Mouse (Mus musculus): ENCODE results near the gene Mtor. TPM values are rescaled to one million over a fixed set of nuclear protein-coding genes. Genes with fewer than 3 reads are reported as not detected.
A peak's percentile ranks its signal among the peaks of the same experiment; 100 is the strongest.

Mtor gene
- polyA plus RNA-seq, 1 experiment from 2014 or later, result 19.8 TPM

DNA sequence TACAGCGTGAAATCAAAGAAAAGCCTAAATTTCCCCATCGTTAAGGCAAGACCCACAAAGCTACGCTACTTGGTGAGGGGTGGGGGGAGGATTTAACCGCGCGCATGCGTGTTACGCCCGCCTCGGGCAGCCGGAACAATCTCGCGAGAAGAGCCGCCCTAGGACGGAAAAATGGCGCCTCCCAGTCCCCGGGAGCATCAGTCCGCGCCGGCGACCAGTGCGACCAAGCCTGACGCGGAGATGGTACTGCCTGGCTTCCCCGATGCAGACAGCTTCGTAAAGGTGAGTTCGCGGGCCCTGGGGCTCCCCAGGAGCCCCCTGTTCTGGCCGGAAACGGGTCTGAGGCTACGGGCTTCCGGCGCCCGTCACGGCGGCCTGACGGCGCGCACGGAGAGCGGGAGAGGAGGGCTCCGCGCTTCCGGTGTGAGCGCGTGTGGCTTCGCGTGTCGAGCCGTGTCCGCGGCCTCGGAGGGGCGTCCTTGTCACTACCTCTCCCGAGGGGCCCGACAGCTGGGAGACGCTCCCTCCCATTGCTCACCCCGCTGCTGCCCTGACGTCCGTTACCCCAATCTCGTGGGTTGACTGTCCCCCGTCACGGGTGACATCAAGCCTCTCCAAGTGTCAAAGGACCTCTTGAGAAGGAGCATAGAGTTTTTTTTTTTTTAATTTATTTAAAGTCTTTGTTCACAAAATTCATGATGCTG lies 110.0 kb downstream of the Mtor start, which contains the start of gene Exosc10:
Gene Exosc10, plus strand, starts transcription at position 133 of the 704 bp plus-strand sequence.
- peaks cover 62% of the 10 kb centered on the region for H3K36me3 ChIP-seq
- H3K27me3 ChIP-seq, result no peaks in the 10 kb centered on the region
- no peaks in the 10 kb centered on the region for H3K9me3 ChIP-seq
- peak; percentile 86 for ATAC-seq (ENCODE audit: insufficient number of reproducible peaks, insufficient read depth, low FRiP score, low TSS enrichment)
- WGBS, result under 1% methylated on average over 63 of the region's 63 CpGs
- peak within 1 kb of the TSS; percentile 94 for H3K27ac ChIP-seq
- peak within 1 kb of the TSS; percentile 64 for H3K4me2 ChIP-seq (replicated peaks)
- H3K9ac ChIP-seq, result peak within 1 kb of the TSS; percentile 87
- H3K4me3 ChIP-seq, result peak within 1 kb of the TSS; percentile 80
- H3K4me1 ChIP-seq, result 0 out of 2 replicates have a peak, but pooled peaks cover 3% of the 10 kb centered on the region

DNA sequence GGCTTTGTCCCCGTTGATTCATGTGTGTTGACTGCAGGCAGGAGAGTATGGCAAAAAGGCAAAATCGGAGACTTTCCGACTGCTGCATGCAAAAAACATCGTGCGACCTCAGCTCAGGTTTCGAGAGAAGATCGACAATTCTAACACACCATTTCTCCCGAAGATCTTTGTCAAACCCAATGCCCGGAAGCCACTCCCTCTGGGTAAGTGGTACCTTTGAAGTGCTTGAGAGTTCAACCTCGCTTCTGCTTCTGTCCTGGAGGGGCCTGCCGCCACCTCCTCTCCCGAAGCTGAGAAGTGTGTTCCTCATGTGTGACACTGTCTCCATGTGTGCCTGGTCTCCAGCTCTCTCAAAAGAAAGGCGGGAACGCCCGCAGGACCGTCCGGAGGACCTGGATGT lies 114.3 kb downstream of the Mtor start:
- Histone ChIP-seq H3K27ac (no peak overlapping the region), H3K4me3 (no peak overlapping the region), H3K4me2 (replicated peaks) (no peak overlapping the region), H3K27me3 (no peaks in the 10 kb centered on the region), H3K9me3 (no peaks in the 10 kb centered on the region), H3K9ac (no peak overlapping the region), H3K36me3 (peaks cover 76% of the 10 kb centered on the region), H3K4me1 (0 out of 2 replicates have a peak, but pooled peaks cover 2% of the 10 kb centered on the region)
- no peak for ATAC-seq (ENCODE audit: insufficient number of reproducible peaks, insufficient read depth, low FRiP score, low TSS enrichment)
- WGBS, result 94% methylated on average over 17 of the region's 17 CpGs

DNA sequence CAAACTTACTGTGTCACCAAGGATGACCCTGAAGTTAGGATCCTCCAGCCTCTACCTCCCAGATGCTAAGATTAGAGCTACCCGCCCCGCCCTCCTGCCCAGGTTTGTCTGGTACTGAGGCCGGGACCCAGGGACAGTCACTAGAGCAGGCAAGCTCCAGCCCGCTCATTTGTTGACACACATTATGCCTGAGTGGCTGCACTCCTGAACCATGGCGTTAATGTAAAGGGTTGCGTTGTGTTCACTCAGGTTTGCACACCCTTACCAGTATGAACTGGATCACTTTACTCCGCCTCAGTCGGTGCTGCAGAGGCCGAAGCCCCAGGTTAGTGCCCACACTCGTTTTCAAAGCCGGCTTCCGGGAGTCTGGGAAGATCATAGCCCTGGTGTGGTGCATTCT lies 115.2 kb downstream of the Mtor start:
- no peak overlapping the region for H3K9ac ChIP-seq
- peaks cover 85% of the 10 kb centered on the region for H3K36me3 ChIP-seq
- no peaks in the 10 kb centered on the region for H3K4me1 ChIP-seq
- 94% methylated on average over 12 of the region's 12 CpGs for WGBS
- H3K9me3 ChIP-seq, result no peaks in the 10 kb centered on the region
- no peak overlapping the region for H3K4me2 ChIP-seq (replicated peaks)
- ATAC-seq (ENCODE audit: insufficient number of reproducible peaks, insufficient read depth, low FRiP score, low TSS enrichment), result no peak; the same call in 1 of the 2 replicates
- no peaks in the 10 kb centered on the region for H3K27me3 ChIP-seq
- no peak overlapping the region for H3K4me3 ChIP-seq
- no peak overlapping the region for H3K27ac ChIP-seq

DNA sequence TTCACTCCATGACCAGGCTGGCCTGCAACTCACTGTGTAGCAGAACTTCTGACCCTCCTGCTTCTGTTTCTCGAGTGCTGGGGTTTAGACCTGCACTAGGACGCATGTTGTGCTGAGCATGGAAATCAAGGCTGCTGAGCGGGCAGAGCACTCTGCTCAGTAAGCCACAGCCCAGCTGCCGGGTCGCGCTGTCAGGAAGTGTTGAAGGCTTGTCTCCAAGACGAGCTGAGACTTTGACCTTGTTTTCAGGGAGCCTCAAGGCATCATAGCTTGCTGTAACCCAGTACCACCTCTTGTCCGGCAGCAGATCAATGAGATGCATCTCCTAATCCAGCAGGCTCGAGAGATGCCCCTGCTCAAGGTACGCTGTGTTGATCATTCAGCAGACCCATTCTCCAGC lies 121.7 kb downstream of the Mtor start:
- no peak overlapping the region for H3K4me2 ChIP-seq (replicated peaks)
- H3K4me3 ChIP-seq, result no peak overlapping the region
- no peak overlapping the region for H3K9ac ChIP-seq
- H3K9me3 ChIP-seq, result no peaks in the 10 kb centered on the region
- H3K4me1 ChIP-seq, result no peaks in the 10 kb centered on the region
- no peak overlapping the region for H3K27ac ChIP-seq
- H3K27me3 ChIP-seq, result no peaks in the 10 kb centered on the region
- H3K36me3 ChIP-seq, result peaks cover 98% of the 10 kb centered on the region
- 90% methylated on average over 10 of the region's 10 CpGs for WGBS
- ATAC-seq (ENCODE audit: insufficient number of reproducible peaks, insufficient read depth, low FRiP score, low TSS enrichment), result no peak

DNA sequence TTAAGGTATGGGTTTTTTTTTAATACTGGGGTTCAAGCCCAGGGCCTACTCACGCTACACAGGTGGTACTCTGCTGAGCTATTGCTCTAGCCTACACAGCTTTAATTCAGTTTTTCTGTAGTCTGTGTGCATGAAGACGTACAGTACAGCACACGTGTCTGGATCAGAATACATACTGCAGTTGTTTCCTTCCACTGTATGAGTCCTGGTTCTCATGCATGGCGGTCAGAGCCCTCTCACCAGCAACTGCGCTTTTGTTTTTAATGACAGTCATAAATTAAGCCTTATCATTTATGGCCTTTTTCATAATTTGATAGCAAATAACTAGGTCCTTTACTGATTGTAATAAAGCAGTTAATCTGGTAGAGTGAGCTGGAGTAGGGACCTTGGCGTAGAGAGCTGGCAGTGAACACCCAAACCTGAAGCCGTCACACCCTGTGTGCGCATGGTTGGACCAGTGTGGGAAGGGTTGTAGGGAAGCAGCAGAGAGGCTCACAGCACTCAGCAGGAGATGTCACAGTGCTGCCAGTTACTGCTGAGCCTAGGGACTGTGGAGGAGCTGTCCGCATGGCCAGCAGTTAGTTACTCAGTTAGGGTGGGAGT lies 122.4 kb downstream of the Mtor start:
- peaks cover 98% of the 10 kb centered on the region for H3K36me3 ChIP-seq
- WGBS, result 96% methylated on average over 9 of the region's 9 CpGs
- no peak overlapping the region for H3K9ac ChIP-seq
- H3K4me1 ChIP-seq, result no peaks in the 10 kb centered on the region
- no peak for ATAC-seq (ENCODE audit: insufficient number of reproducible peaks, insufficient read depth, low FRiP score, low TSS enrichment)
- H3K9me3 ChIP-seq, result no peaks in the 10 kb centered on the region
- no peak overlapping the region for H3K4me2 ChIP-seq (replicated peaks)
- H3K27me3 ChIP-seq, result no peaks in the 10 kb centered on the region
- H3K4me3 ChIP-seq, result no peak overlapping the region
- no peak overlapping the region for H3K27ac ChIP-seq

DNA sequence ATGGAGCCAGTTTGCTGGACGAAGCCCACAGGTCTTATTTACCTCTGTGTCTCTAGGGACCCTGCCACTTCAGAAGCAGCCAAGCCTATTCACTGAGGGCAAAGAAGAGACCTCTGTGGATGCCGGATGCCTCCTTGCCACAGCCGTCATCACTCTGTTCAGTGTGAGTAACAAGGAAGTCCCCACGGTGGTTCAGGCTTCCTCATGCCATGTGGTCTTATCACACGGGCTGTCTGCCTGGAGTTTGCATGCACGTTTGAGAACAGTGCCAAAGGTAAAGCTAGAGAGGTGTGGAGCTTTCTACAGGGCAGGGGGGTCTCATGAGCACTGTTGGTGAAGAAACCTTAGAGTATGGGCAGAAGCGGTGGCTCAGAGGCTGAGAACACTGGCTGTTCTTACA lies 124.8 kb downstream of the Mtor start:
- no peaks in the 10 kb centered on the region for H3K9me3 ChIP-seq

DNA sequence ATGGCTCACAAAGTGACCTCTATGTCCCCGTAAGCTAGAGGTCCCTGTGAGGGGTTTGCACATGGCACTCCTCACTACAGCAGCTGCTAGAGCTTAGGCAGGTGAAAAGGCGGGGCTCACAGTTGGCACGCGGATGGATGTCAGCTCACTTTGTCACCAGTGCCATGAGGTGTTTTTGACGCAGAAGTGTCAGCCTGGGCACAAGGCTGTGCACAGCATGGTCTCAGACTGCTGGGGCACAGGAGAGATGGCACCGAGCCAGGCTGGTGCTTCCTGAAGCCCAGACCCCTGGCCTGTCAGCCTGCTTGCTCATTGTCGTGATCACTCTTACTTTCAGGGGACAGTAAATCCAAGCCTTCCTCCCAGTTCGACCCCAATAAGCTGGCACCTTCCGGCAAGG lies 132.4 kb downstream of the Mtor start:
- H3K4me3 ChIP-seq, result no peak overlapping the region
- H3K9ac ChIP-seq, result no peak overlapping the region
- H3K4me2 ChIP-seq (replicated peaks), result no peak overlapping the region
- no peaks in the 10 kb centered on the region for H3K9me3 ChIP-seq
- H3K36me3 ChIP-seq, result peaks cover 70% of the 10 kb centered on the region
- WGBS, result 95% methylated on average over 9 of the region's 9 CpGs
- no peaks in the 10 kb centered on the region for H3K4me1 ChIP-seq
- no peak overlapping the region for H3K27ac ChIP-seq
- ATAC-seq (ENCODE audit: insufficient number of reproducible peaks, insufficient read depth, low FRiP score, low TSS enrichment), result 0 out of 2 replicates have a peak, but pooled peaks have one; percentile 4
- no peaks in the 10 kb centered on the region for H3K27me3 ChIP-seq

More for the DNA sequence above, 124.8 kb downstream of the Mtor start:
- 84% methylated on average over 7 of the region's 7 CpGs for WGBS
- no peak for ATAC-seq (ENCODE audit: insufficient number of reproducible peaks, insufficient read depth, low FRiP score, low TSS enrichment)
- H3K27ac ChIP-seq, result no peak overlapping the region
- H3K9ac ChIP-seq, result no peak overlapping the region
- no peaks in the 10 kb centered on the region for H3K4me1 ChIP-seq
- no peak overlapping the region for H3K4me2 ChIP-seq (replicated peaks)
- no peak overlapping the region for H3K4me3 ChIP-seq
- H3K27me3 ChIP-seq, result no peaks in the 10 kb centered on the region
- H3K36me3 ChIP-seq, result peaks cover 96% of the 10 kb centered on the region

DNA sequence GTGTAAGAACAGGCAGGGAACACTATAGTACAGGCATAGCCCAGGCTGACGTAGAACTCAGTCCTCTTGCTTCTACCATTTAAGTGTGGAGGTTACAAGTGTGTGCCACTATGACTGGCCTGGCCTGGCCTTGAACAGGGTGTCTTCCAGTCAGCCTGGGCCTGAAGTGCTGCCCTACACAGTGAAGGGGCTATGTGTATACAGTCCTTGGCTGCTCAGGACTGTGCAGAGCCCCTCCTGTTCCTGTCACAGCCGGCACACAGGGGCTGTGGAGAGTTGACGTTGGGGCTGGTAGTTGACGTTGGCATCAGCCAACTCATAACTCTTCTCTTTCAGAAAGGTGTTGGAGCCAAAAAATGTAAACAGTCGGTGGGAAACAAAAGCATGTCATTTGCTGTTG lies 133.0 kb downstream of the Mtor start:
- ATAC-seq (ENCODE audit: insufficient number of reproducible peaks, insufficient read depth, low FRiP score, low TSS enrichment), result no peak
- Histone ChIP-seq H3K36me3 (peaks cover 63% of the 10 kb centered on the region), H3K9ac (no peak overlapping the region), H3K9me3 (no peaks in the 10 kb centered on the region), H3K27me3 (no peaks in the 10 kb centered on the region), H3K4me3 (no peak overlapping the region), H3K4me2 (replicated peaks) (no peak overlapping the region), H3K27ac (no peak overlapping the region), H3K4me1 (no peaks in the 10 kb centered on the region)
- 93% methylated on average over 5 of the region's 5 CpGs for WGBS

DNA sequence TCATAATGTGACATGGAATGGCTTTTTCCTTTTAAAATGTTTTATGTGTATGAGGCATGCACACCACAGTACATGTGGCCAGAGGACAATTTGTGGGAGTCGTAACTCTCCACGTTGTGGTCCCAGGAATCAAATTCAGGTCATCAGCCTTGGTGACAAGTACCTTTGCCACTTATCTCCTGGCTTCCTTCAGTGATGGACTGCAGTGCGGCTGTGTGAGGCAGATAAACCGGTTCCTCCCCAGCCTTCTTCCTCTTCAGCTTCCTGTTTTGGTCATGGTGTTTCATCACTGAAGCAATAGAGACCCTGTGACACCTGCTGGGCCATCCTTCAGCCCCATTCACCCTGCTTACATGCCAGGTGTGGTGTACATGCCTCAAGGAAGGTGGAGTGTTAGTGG lies 134.8 kb downstream of the Mtor start:
- ATAC-seq (ENCODE audit: insufficient number of reproducible peaks, insufficient read depth, low FRiP score, low TSS enrichment), result no peak
- Histone ChIP-seq H3K27me3 (no peaks in the 10 kb centered on the region), H3K4me1 (no peaks in the 10 kb centered on the region), H3K4me2 (replicated peaks) (no peak overlapping the region), H3K9me3 (no peaks in the 10 kb centered on the region), H3K27ac (no peak overlapping the region), H3K4me3 (no peak overlapping the region), H3K36me3 (peaks cover 46% of the 10 kb centered on the region), H3K9ac (no peak overlapping the region)
- 82% methylated on average over 4 of the region's 4 CpGs for WGBS

DNA sequence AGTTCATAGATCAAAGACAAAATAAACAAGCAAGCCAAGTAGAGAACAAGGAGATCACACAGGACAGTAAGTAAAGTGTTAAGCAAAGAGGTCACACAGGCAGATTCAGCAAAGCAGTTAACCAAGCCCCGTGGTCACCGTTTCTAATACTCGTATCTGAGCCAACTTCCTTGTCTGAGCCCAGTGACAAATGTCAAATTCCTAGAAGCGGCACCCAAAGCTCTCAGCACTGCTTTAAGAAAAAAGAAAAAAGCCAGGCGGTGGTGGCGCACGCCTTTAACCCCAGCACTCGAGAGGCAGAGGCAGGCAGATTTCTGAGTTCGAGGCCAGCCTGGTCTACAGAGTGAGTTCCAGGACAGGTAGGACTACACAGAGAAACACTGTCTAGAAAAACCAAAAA lies 138.2 kb downstream of the Mtor start:
- no peaks in the 10 kb centered on the region for H3K27me3 ChIP-seq
- no peak overlapping the region for H3K9ac ChIP-seq
- H3K4me1 ChIP-seq, result no peaks in the 10 kb centered on the region
- H3K4me3 ChIP-seq, result no peak overlapping the region
- H3K9me3 ChIP-seq, result no peaks in the 10 kb centered on the region
- no peak for ATAC-seq (ENCODE audit: insufficient number of reproducible peaks, insufficient read depth, low FRiP score, low TSS enrichment)
- no peak overlapping the region for H3K27ac ChIP-seq
- H3K4me2 ChIP-seq (replicated peaks), result no peak overlapping the region
- H3K36me3 ChIP-seq, result peaks cover 13% of the 10 kb centered on the region
- WGBS, result 84% methylated on average over 9 of the region's 9 CpGs

DNA sequence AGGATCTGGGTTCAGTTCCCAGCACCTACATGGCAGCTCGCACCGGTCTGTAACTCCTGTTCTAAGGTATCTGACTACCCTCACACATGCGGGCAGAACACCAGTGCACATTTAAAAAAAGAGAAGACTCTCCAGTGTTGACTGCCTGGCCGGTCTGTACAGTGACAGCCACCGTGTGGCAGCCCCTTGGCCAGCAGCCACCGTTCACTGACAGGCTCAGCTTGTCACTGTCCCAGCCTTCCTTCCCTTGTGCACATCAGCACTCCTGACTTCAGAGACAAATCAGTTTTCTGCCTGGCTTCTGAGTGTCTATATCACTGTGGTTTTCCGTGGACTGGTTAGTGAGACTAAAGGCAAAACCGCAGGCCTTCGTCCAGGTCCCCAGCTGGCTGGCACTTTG lies 140.4 kb downstream of the Mtor start:
- Histone ChIP-seq H3K27ac (no peak overlapping the region), H3K4me1 (peaks cover 9% of the 10 kb centered on the region), H3K4me2 (replicated peaks) (no peak overlapping the region), H3K9me3 (no peaks in the 10 kb centered on the region), H3K9ac (no peak overlapping the region), H3K27me3 (no peaks in the 10 kb centered on the region), H3K36me3 (peaks cover 6% of the 10 kb centered on the region), H3K4me3 (no peak overlapping the region)
- no peak for ATAC-seq (ENCODE audit: insufficient number of reproducible peaks, insufficient read depth, low FRiP score, low TSS enrichment)
- WGBS, result 82% methylated on average over 9 of the region's 9 CpGs

DNA sequence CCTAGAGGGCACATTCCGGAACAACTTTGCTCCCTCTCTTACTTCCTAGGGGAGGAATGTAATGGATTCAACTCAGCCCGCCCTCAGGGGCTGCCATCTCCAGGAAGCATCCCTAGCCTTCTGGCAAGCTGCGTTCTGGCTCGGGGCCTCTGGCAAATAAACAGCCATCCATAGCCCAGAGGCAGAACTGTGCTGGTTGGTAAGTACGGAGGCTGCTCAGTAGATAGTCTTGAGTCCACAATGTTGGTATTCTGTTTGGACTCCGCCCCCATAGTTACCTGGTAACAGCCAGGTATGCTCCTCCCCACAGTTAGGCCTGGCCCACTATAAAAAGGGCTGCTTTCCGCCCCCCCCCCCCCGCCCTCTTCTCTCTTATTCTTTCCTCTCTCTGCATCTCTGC lies 141.2 kb downstream of the Mtor start:
- peaks cover 9% of the 10 kb centered on the region for H3K4me1 ChIP-seq
- no peak overlapping the region for H3K4me2 ChIP-seq (replicated peaks)
- H3K36me3 ChIP-seq, result peaks cover 14% of the 10 kb centered on the region
- ATAC-seq (ENCODE audit: insufficient number of reproducible peaks, insufficient read depth, low FRiP score, low TSS enrichment), result no peak
- H3K4me3 ChIP-seq, result no peak overlapping the region
- H3K9me3 ChIP-seq, result no peaks in the 10 kb centered on the region
- no peak overlapping the region for H3K27ac ChIP-seq
- no peaks in the 10 kb centered on the region for H3K27me3 ChIP-seq
- H3K9ac ChIP-seq, result no peak overlapping the region
- 45% methylated on average over 7 of the region's 8 CpGs for WGBS
